Mouse (Mus musculus): ENCODE results near the gene Synj2. TPM values are rescaled to one million over a fixed set of nuclear protein-coding genes. Genes with fewer than 3 reads are reported as not detected.

Gene Synj2
- polyA plus RNA-seq, 1 experiment from 2014 or later: 1.8 TPM

- no peaks in the 10 kb centered on the region for H3K27me3 ChIP-seq (ENCODE audit: control insufficient read depth, insufficient read depth, low read length)
- no peak overlapping the region for H3K4me2 ChIP-seq (replicated peaks; ENCODE audit: low read depth, low read length)
- no peak overlapping the region for H3K27ac ChIP-seq (ENCODE audit: low read depth, low read length)
- H3K36me3 ChIP-seq (ENCODE audit: control insufficient read depth, insufficient read depth, low read length): no peaks in the 10 kb centered on the region
- ATAC-seq (ENCODE audit: low FRiP score) (no peak), DNase-seq (ENCODE audit: low spot score) (no peak)
- 85% methylated on average over 16 of the region's 16 CpGs for WGBS
- H3K4me3 ChIP-seq (ENCODE audit: low read depth, low read length): no peak overlapping the region
- H3K4me1 ChIP-seq (replicated peaks; ENCODE audit: control insufficient read depth, insufficient read depth, low read length): no peaks in the 10 kb centered on the region; the same call in 1 of the 2 replicates
- H3K9ac ChIP-seq (ENCODE audit: low read depth, low read length): no peak overlapping the region
- no peaks in the 10 kb centered on the region for H3K9me3 ChIP-seq (ENCODE audit: control insufficient read depth, low read length)
These were observed 56.5 kb downstream of the Synj2 start for GRCm38 (mm10) chr17:5997380-5998234.

GRCm38 (mm10) chr17:5998235-5998500 lies 57.1 kb downstream of the Synj2 start:
- Histone ChIP-seq H3K9ac (ENCODE audit: low read depth, low read length) (no peak overlapping the region), H3K36me3 (ENCODE audit: control insufficient read depth, insufficient read depth, low read length) (no peaks in the 10 kb centered on the region), H3K9me3 (ENCODE audit: control insufficient read depth, low read length) (no peaks in the 10 kb centered on the region), H3K4me2 (replicated peaks; ENCODE audit: low read depth, low read length) (no peak overlapping the region), H3K4me1 (replicated peaks; ENCODE audit: control insufficient read depth, insufficient read depth, low read length) (no peaks in the 10 kb centered on the region; the same call in 1 of the 2 replicates), H3K27me3 (ENCODE audit: control insufficient read depth, insufficient read depth, low read length) (no peaks in the 10 kb centered on the region), H3K27ac (ENCODE audit: low read depth, low read length) (no peak overlapping the region), H3K4me3 (ENCODE audit: low read depth, low read length) (no peak overlapping the region)
- DNase-seq (ENCODE audit: low spot score) (no peak), ATAC-seq (ENCODE audit: low FRiP score) (no peak)

GRCm38 (mm10) chr17:5999039-5999543 lies 58.0 kb downstream of the Synj2 start:
- Histone ChIP-seq H3K4me1 (replicated peaks; ENCODE audit: control insufficient read depth, insufficient read depth, low read length) (no peaks in the 10 kb centered on the region; the same call in 1 of the 2 replicates), H3K9ac (ENCODE audit: low read depth, low read length) (no peak overlapping the region), H3K4me2 (replicated peaks; ENCODE audit: low read depth, low read length) (no peak overlapping the region), H3K9me3 (ENCODE audit: control insufficient read depth, low read length) (no peaks in the 10 kb centered on the region), H3K4me3 (ENCODE audit: low read depth, low read length) (no peak overlapping the region), H3K36me3 (ENCODE audit: control insufficient read depth, insufficient read depth, low read length) (no peaks in the 10 kb centered on the region), H3K27ac (ENCODE audit: low read depth, low read length) (no peak overlapping the region), H3K27me3 (ENCODE audit: control insufficient read depth, insufficient read depth, low read length) (no peaks in the 10 kb centered on the region)
- DNase-seq (ENCODE audit: low spot score): no peak
- ATAC-seq (ENCODE audit: low FRiP score): no peak
- WGBS: 86% methylated on average over 5 of the region's 5 CpGs

- DNase-seq (ENCODE audit: low spot score) (no peak), ATAC-seq (ENCODE audit: low FRiP score) (no peak)
- H3K4me1 ChIP-seq (replicated peaks; ENCODE audit: control insufficient read depth, insufficient read depth, low read length): peaks cover 2% of the 10 kb centered on the region; the same call in 1 of the 2 replicates
- no peak overlapping the region for H3K4me3 ChIP-seq (ENCODE audit: low read depth, low read length)
- 91% methylated on average over 8 of the region's 8 CpGs for WGBS
- no peaks in the 10 kb centered on the region for H3K27me3 ChIP-seq (ENCODE audit: control insufficient read depth, insufficient read depth, low read length)
- no peak overlapping the region for H3K9ac ChIP-seq (ENCODE audit: low read depth, low read length)
- no peaks in the 10 kb centered on the region for H3K9me3 ChIP-seq (ENCODE audit: control insufficient read depth, low read length)
- H3K4me2 ChIP-seq (replicated peaks; ENCODE audit: low read depth, low read length): no peak overlapping the region
- H3K27ac ChIP-seq (ENCODE audit: low read depth, low read length): no peak overlapping the region
- no peaks in the 10 kb centered on the region for H3K36me3 ChIP-seq (ENCODE audit: control insufficient read depth, insufficient read depth, low read length)
These were observed 59.8 kb downstream of the Synj2 start for GRCm38 (mm10) chr17:6000864-6001319.

GRCm38 (mm10) chr17:6001389-6001788 lies 60.3 kb downstream of the Synj2 start:
- ATAC-seq (ENCODE audit: low FRiP score): no peak
- H3K4me3 ChIP-seq (ENCODE audit: low read depth, low read length): no peak overlapping the region
- no peak for DNase-seq (ENCODE audit: low spot score)
- peaks cover 2% of the 10 kb centered on the region; the same call in 1 of the 2 replicates for H3K4me1 ChIP-seq (replicated peaks; ENCODE audit: control insufficient read depth, insufficient read depth, low read length)
- H3K27me3 ChIP-seq (ENCODE audit: control insufficient read depth, insufficient read depth, low read length): no peaks in the 10 kb centered on the region
- 91% methylated on average over 6 of the region's 6 CpGs for WGBS
- no peak overlapping the region for H3K9ac ChIP-seq (ENCODE audit: low read depth, low read length)
- H3K9me3 ChIP-seq (ENCODE audit: control insufficient read depth, low read length): no peaks in the 10 kb centered on the region
- no peak overlapping the region for H3K27ac ChIP-seq (ENCODE audit: low read depth, low read length)
- H3K36me3 ChIP-seq (ENCODE audit: control insufficient read depth, insufficient read depth, low read length): no peaks in the 10 kb centered on the region
- H3K4me2 ChIP-seq (replicated peaks; ENCODE audit: low read depth, low read length): no peak overlapping the region

- Histone ChIP-seq H3K27ac (ENCODE audit: low read depth, low read length) (no peak overlapping the region), H3K4me2 (replicated peaks; ENCODE audit: low read depth, low read length) (no peak overlapping the region), H3K9ac (ENCODE audit: low read depth, low read length) (no peak overlapping the region), H3K9me3 (ENCODE audit: control insufficient read depth, low read length) (no peaks in the 10 kb centered on the region), H3K27me3 (ENCODE audit: control insufficient read depth, insufficient read depth, low read length) (no peaks in the 10 kb centered on the region), H3K4me1 (replicated peaks; ENCODE audit: control insufficient read depth, insufficient read depth, low read length) (peaks cover 2% of the 10 kb centered on the region; the same call in 1 of the 2 replicates), H3K36me3 (ENCODE audit: control insufficient read depth, insufficient read depth, low read length) (no peaks in the 10 kb centered on the region), H3K4me3 (ENCODE audit: low read depth, low read length) (no peak overlapping the region)
- 88% methylated on average over 7 of the region's 7 CpGs for WGBS
- no peak for DNase-seq (ENCODE audit: low spot score)
- ATAC-seq (ENCODE audit: low FRiP score): no peak
These were observed 60.8 kb downstream of the Synj2 start for GRCm38 (mm10) chr17:6001836-6002235.

- no peaks in the 10 kb centered on the region for H3K27me3 ChIP-seq (ENCODE audit: control insufficient read depth, insufficient read depth, low read length)
- peaks cover 2% of the 10 kb centered on the region; the same call in 1 of the 2 replicates for H3K4me1 ChIP-seq (replicated peaks; ENCODE audit: control insufficient read depth, insufficient read depth, low read length)
- H3K4me2 ChIP-seq (replicated peaks; ENCODE audit: low read depth, low read length): no peak overlapping the region
- H3K9ac ChIP-seq (ENCODE audit: low read depth, low read length): no peak overlapping the region
- no peak for ATAC-seq (ENCODE audit: low FRiP score)
- 91% methylated on average over 6 of the region's 6 CpGs for WGBS
- H3K9me3 ChIP-seq (ENCODE audit: control insufficient read depth, low read length): no peaks in the 10 kb centered on the region
- no peak overlapping the region for H3K4me3 ChIP-seq (ENCODE audit: low read depth, low read length)
- no peak overlapping the region for H3K27ac ChIP-seq (ENCODE audit: low read depth, low read length)
- H3K36me3 ChIP-seq (ENCODE audit: control insufficient read depth, insufficient read depth, low read length): no peaks in the 10 kb centered on the region
- DNase-seq (ENCODE audit: low spot score): no peak
These were observed 61.5 kb downstream of the Synj2 start for GRCm38 (mm10) chr17:6002563-6002962.

GRCm38 (mm10) chr17:6003661-6004060 lies 62.6 kb downstream of the Synj2 start:
- Histone ChIP-seq H3K4me3 (ENCODE audit: low read depth, low read length) (no peak overlapping the region), H3K36me3 (ENCODE audit: control insufficient read depth, insufficient read depth, low read length) (no peaks in the 10 kb centered on the region), H3K9me3 (ENCODE audit: control insufficient read depth, low read length) (no peaks in the 10 kb centered on the region), H3K9ac (ENCODE audit: low read depth, low read length) (no peak overlapping the region), H3K27me3 (ENCODE audit: control insufficient read depth, insufficient read depth, low read length) (no peaks in the 10 kb centered on the region), H3K4me2 (replicated peaks; ENCODE audit: low read depth, low read length) (no peak overlapping the region), H3K4me1 (replicated peaks; ENCODE audit: control insufficient read depth, insufficient read depth, low read length) (peaks cover 2% of the 10 kb centered on the region; the same call in 1 of the 2 replicates), H3K27ac (ENCODE audit: low read depth, low read length) (no peak overlapping the region)
- WGBS: 92% methylated on average over 6 of the region's 6 CpGs
- no peak for ATAC-seq (ENCODE audit: low FRiP score)
- no peak for DNase-seq (ENCODE audit: low spot score)

GRCm38 (mm10) chr17:6005246-6005637 lies 64.2 kb downstream of the Synj2 start:
- DNase-seq (ENCODE audit: low spot score) (no peak), ATAC-seq (ENCODE audit: low FRiP score) (no peak)
- no peaks in the 10 kb centered on the region for H3K9me3 ChIP-seq (ENCODE audit: control insufficient read depth, low read length)
- no peaks in the 10 kb centered on the region for H3K36me3 ChIP-seq (ENCODE audit: control insufficient read depth, insufficient read depth, low read length)
- H3K9ac ChIP-seq (ENCODE audit: low read depth, low read length): no peak overlapping the region
- H3K27ac ChIP-seq (ENCODE audit: low read depth, low read length): no peak overlapping the region
- WGBS: 16% methylated on average over 12 of the region's 14 CpGs
- H3K4me1 ChIP-seq (replicated peaks; ENCODE audit: control insufficient read depth, insufficient read depth, low read length): peaks cover 2% of the 10 kb centered on the region; the same call in 1 of the 2 replicates
- no peak overlapping the region for H3K4me3 ChIP-seq (ENCODE audit: low read depth, low read length)
- no peaks in the 10 kb centered on the region for H3K27me3 ChIP-seq (ENCODE audit: control insufficient read depth, insufficient read depth, low read length)
- H3K4me2 ChIP-seq (replicated peaks; ENCODE audit: low read depth, low read length): no peak overlapping the region
